Mouse (Mus musculus): Measurements from ENCODE around the gene Gbe1.

The Gbe1 gene

DNA sequence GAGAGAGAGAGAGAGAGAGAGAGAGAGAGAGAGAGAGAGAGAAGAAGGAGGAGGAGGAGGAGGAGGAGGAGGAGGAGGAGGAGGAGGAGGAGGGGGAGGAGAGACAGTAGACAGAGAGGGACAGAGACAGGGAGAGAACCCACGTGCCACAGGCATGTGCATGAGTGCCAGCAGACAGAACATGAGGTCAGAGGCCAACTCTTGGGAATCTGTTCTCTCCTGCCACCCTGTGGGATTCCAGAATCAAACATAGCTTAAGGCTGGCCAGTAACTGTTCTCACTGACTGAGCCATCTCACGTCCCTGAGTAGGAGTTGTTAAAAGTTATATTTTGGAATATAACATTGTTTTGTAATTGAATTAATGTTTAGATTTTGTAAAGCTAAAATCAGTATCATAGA is 39.3 kb downstream of the Gbe1 start:
- DNase-seq (ENCODE audit: low read depth, low spot score), result no peak

GRCm38 (mm10) chr16:70358326-70358725 is 44.6 kb downstream of the Gbe1 start:
- no peak for DNase-seq (ENCODE audit: low read depth, low spot score)

DNA sequence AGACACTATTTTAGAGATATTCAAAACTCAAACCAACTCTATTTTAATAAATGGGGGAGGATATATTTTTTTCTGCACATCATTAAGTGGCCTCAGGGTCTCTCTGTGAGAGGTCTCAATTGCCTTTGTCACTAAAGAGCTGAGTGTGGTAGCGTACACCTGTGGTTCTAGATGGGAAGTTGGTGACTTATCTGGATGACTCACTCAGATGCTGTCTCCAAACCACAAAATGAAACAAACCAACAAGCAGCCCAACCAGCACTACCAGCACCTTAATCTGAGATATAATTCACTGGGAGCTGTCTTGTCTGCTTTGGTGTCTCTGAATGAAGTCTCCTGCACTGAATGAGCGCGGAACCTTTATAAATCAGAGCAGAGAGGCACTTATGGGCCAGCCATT is 51.5 kb downstream of the Gbe1 start:
- no peak for DNase-seq (ENCODE audit: low read depth, low spot score)

- no peak for DNase-seq (ENCODE audit: low read depth, low spot score)
Observed at GRCm38 (mm10) chr16:70381045-70381444, 67.3 kb downstream of the Gbe1 start.

- DNase-seq (ENCODE audit: low read depth, low spot score), result no peak
Observed at GRCm38 (mm10) chr16:70385494-70385893, 71.7 kb downstream of the Gbe1 start.

DNA sequence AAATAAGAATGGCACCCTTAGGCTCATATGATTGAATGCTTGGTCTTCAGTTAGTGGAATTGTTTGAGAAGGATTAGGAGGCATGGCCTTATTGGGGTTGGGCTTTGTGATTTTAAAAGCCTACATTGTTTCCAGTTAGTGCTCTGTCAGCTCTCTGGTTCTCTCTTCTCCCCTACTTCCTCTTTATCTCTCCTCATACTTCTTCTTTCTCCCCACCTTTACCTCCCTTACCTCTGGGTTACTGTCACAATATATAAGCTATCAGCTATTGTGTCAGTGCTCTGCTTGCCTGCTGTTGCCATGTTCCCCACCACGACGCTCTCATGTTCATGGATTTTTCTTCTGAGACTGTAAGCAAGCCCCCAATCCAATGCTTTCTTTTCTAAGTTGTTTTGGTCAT is 73.6 kb downstream of the Gbe1 start:
- no peak for DNase-seq (ENCODE audit: low read depth, low spot score)

GRCm38 (mm10) chr16:70395276-70395675 is 81.5 kb downstream of the Gbe1 start:
- no peak for DNase-seq (ENCODE audit: low read depth, low spot score)

- DNase-seq (ENCODE audit: low read depth, low spot score), result no peak
Observed at GRCm38 (mm10) chr16:70407780-70408179, 94.0 kb downstream of the Gbe1 start.

- no peak for DNase-seq (ENCODE audit: low read depth, low spot score)
Observed at GRCm38 (mm10) chr16:70421077-70421476, 107.3 kb downstream of the Gbe1 start.

DNA sequence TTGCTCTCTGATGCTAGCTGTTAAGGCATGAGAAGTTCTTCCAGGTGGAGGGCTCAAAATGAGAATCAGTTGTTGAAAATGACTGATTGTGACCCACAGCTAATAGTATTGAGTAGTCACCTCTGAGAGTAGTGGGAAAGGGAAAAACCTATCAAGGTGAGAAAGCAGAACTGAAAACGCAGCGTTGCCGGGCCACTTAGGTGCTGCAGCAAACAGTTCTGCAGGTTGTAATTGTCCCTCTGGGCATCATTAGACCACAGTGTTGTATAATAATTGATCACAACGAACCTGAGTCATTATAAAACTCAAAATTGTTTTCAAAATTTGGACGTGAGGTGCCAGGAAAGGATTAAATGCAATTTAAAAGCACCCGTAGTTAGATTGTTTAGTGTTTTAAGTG is 135.8 kb downstream of the Gbe1 start:
- DNase-seq (ENCODE audit: low read depth, low spot score), result no peak

DNA sequence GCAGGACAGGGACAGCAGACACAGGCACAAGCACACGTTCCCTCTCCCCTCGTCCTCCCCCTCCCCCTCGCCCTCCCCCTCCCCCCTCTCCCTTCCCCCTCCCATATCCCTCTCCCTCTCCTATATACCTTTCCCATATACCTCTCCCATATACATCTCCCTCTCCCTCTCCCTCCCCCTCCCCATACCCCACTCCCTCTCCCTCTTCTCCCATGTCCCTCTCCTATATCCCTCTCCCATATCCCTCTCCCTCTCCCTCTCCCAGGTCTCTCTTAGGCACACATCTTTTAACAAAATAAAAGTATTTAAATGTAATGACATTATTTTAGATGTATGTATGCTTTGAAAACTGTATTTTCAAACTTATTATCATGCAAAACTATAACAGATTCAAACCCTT is 161.8 kb downstream of the Gbe1 start:
- no peak for DNase-seq (ENCODE audit: low read depth, low spot score)

- no peak for DNase-seq (ENCODE audit: low read depth, low spot score)
Observed at GRCm38 (mm10) chr16:70476161-70476560, 162.4 kb downstream of the Gbe1 start.

GRCm38 (mm10) chr16:70480494-70480893 is 166.7 kb downstream of the Gbe1 start:
- no peak for DNase-seq (ENCODE audit: low read depth, low spot score)

DNA sequence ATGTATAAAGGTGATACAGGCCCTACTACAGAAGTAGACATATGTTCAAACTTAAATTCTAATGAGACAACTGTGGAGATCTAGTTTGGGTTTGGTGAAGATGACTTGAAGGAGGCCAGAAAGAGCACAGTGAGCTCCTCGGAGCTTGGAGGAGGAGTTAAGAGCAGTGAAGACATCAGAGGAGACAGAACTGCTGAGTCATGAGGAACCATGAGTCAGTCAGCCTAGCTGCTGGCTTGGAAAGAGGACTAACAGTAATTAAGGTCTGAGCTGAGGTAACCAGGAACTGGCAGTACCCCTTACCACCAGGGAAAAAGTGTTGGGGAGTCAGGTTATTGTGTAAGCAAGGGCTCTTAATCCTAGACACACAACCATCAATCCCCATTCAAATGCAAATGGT is 192.7 kb downstream of the Gbe1 start:
- DNase-seq (ENCODE audit: low read depth, low spot score), result no peak

DNA sequence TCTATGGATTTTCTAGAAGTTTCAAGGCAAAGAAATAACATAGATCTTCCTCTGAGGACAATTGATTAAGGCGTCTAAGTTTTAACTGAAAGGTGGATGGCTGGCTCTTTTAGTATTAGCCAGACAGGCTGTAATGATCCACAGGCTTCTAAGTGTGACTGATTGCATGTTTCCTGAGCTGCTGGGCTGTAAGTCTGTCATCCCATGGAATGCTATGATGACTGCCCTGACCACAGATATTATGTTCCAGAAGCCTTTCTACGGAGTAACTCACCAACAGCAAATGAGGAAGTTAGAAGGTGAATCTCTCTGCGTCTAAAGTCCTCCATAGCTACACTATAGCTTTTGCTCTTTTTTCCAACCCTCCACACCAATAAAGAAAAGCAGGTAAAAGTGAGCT is 197.2 kb downstream of the Gbe1 start:
- DNase-seq (ENCODE audit: low read depth, low spot score), result no peak

DNA sequence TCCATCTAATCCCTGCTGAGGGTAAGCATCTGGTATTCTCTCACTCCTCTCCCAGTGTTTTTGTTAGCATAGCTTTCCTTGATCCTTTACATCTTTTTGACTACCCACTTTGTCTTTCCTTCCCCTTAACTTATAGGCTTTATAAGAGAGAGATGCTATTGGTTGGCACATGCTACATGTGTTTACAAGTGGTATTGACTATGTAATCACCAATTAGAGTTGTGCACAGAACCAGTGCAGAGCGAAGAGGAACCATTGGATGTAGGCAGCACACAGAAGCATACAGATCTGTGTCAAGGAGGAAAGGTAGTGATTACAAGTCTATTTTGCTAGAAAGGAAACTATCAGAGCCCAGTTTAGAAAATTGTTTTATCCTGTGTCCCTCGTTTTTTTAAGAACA is 209.1 kb downstream of the Gbe1 start:
- DNase-seq (ENCODE audit: low read depth, low spot score), result no peak

- DNase-seq (ENCODE audit: low read depth, low spot score), result no peak
Observed at GRCm38 (mm10) chr16:70523566-70523965, 209.8 kb downstream of the Gbe1 start.

- no peak for DNase-seq (ENCODE audit: low read depth, low spot score)
Observed at GRCm38 (mm10) chr16:70524273-70524672, 210.5 kb downstream of the Gbe1 start.

GRCm38 (mm10) chr16:70527224-70527623 is 213.5 kb downstream of the Gbe1 start:
- no peak for DNase-seq (ENCODE audit: low read depth, low spot score)

DNA sequence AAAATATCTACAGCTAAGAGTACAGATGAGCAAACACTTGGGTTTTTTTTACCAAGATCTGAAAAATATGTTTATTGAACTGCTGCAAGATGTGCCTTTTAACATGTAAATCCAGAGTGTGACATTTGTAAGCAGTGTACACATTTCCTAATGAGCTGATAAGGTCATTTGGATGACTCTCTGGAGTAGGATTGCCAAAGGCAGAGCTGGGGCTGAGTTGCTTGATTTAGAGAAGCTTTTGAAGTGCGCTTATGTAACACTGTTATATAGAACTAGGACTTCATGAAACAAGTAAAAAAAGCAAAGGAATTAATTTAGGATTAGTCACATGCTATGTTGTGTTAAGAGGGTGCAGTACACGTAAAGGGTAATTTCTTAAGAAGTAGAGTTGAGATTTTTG is 221.5 kb downstream of the Gbe1 start:
- peak; percentile 8 for DNase-seq (ENCODE audit: low read depth, low spot score)

DNA sequence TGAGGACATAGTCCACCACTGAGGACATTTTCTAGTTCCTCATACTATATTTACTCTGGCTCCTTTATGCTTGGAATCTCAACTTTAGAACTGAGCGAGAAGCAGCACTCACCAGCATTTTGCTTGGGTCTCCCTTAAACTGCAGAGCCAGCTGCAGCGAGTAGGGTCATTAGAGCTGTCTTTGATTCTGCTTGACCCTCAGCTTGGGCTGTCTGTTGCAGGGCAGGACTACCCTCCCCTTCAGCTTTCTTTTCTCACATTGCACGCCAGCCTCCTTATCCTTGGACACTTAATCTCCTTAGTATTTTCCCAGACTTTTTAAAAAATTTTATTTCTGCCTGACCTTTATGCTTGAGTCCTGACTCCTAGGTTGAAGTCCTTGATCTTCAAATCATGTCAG is 237.1 kb downstream of the Gbe1 start:
- no peak for DNase-seq (ENCODE audit: low read depth, low spot score)

GRCm38 (mm10) chr16:70561635-70562348 is 248.0 kb downstream of the Gbe1 start:
- DNase-seq (ENCODE audit: low read depth, low spot score), result no peak

GRCm38 (mm10) chr16:70562574-70562973 is 248.8 kb downstream of the Gbe1 start:
- DNase-seq (ENCODE audit: low read depth, low spot score), result no peak

DNA sequence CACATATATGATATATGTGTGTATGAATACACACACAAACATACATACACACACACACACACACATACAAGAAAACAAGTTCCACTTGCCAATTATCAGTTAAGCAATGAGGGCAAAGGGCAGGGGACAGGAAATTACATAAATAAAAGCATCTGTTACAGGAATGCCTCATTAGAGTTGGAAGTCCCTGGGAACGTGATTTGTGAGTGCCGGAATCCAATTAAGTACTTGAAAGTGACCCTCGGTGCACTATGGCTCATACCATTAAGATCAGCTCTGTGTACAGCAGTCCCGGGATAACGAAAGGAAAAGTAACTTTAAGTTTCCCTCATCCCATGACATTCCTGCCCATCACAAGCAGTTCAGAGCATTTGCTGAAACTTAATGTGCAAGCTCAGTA is 249.7 kb downstream of the Gbe1 start:
- DNase-seq (ENCODE audit: low read depth, low spot score), result no peak
